Mouse (Mus musculus) neural tube, embryonic 12.5 days (tissue): ENCODE data around the gene Adprhl1. TPM values are rescaled to one million over a fixed set of nuclear protein-coding genes. Genes with fewer than 3 reads are reported as not detected.

Experiments used
- ATAC-seq: fragments of 200-750 bp; cut with Nextera tagmentation; 2 replicates; pipeline ENCODE4 v1.8.0; 2017; ENCODE audit warnings: low read depth, mild to moderate bottlenecking, moderate TSS enrichment, moderate library complexity; ENCODE audit not compliant: low FRiP score
- H3K27ac ChIP-seq: fragments of 300-500 bp; sonication (generic); 2 replicates; pipeline ENCODE4 v1.5.1; 2016
- H3K27me3 ChIP-seq: fragments of 300-500 bp; sonication (generic); replicated peaks from 2 replicates; pipeline ENCODE4 v1.6.1; 2016; ENCODE audit warnings: mild to moderate bottlenecking
- H3K36me3 ChIP-seq: fragments of 300-500 bp; sonication (generic); 2 replicates; pipeline ENCODE4 v1.6.1; 2016; ENCODE audit warnings: mild to moderate bottlenecking
- H3K4me1 ChIP-seq: fragments of 300-500 bp; sonication (generic); 2 replicates; pipeline ENCODE4 v1.6.1; 2016
- H3K4me2 ChIP-seq: fragments of 300-500 bp; sonication (generic); replicated peaks from 2 replicates; pipeline ENCODE4 v1.6.1; 2016; ENCODE audit warnings: mild to moderate bottlenecking
- H3K4me3 ChIP-seq: fragments of 300-500 bp; sonication (generic); 2 replicates; pipeline ENCODE4 v1.5.1; 2016
- H3K9ac ChIP-seq: fragments of 300-500 bp; sonication (generic); 2 replicates; pipeline ENCODE4 v1.6.1; 2016; ENCODE audit warnings: mild to moderate bottlenecking
- H3K9me3 ChIP-seq: fragments of 300-500 bp; sonication (generic); 2 replicates; pipeline ENCODE4 v1.6.1; 2016; ENCODE audit warnings: mild to moderate bottlenecking
- WGBS: fragments of 180-500 bp; shearing (Covaris S2); methylation state at CpG from one replicate; pipeline ENCODE4 v1.1.7; 2016; 5-methylcytosine and 5-hydroxymethylcytosine counted together
- polyA plus RNA-seq: library from polyadenylated mRNA; unstranded; fragments of >200 nt; fragmentation: Nextera tagmentation; extraction: Ambion mirVana; gene quantifications from 2 replicates; pipeline ENCODE4 v1.2.1, GENCODE M21; 2016

Adprhl1 gene
- polyA plus RNA-seq, 1 experiment from 2014 or later: 0.47 TPM

GRCm38 (mm10) chr8:13226288-13226687, 27.7 kb downstream of the Adprhl1 start:
- Histone ChIP-seq H3K4me1 (0 out of 2 replicates have a peak, but pooled peaks cover 8% of the 10 kb centered on the region), H3K4me3 (no peak overlapping the region), H3K27ac (no peak overlapping the region), H3K4me2 (no peak overlapping the region), H3K27me3 (no peaks in the 10 kb centered on the region), H3K36me3 (no peaks in the 10 kb centered on the region), H3K9me3 (no peaks in the 10 kb centered on the region), H3K9ac (no peak overlapping the region)
- peak; percentile 63; the same call in 1 of the 2 replicates for ATAC-seq
- 53% methylated on average over 6 of the region's 6 CpGs for WGBS

GRCm38 (mm10) chr8:13224426-13224825, 29.5 kb downstream of the Adprhl1 start:
- no peaks in the 10 kb centered on the region for H3K36me3 ChIP-seq
- 0 out of 2 replicates have a peak, but pooled peaks cover 8% of the 10 kb centered on the region for H3K4me1 ChIP-seq
- no peak overlapping the region for H3K9ac ChIP-seq
- H3K9me3 ChIP-seq: no peaks in the 10 kb centered on the region
- H3K27ac ChIP-seq: no peak overlapping the region
- no peak overlapping the region for H3K4me2 ChIP-seq
- WGBS: 83% methylated on average over 9 of the region's 9 CpGs
- H3K4me3 ChIP-seq: no peak overlapping the region
- ATAC-seq: no peak
- H3K27me3 ChIP-seq: no peaks in the 10 kb centered on the region

- H3K36me3 ChIP-seq: no peaks in the 10 kb centered on the region
- no peaks in the 10 kb centered on the region for H3K27me3 ChIP-seq
- ATAC-seq: no peak
- no peaks in the 10 kb centered on the region for H3K9me3 ChIP-seq
- no peak overlapping the region for H3K9ac ChIP-seq
- H3K4me2 ChIP-seq: no peak overlapping the region
- WGBS: 80% methylated on average over 4 of the region's 4 CpGs
- no peak overlapping the region for H3K4me3 ChIP-seq
- H3K4me1 ChIP-seq: peaks cover 5% of the 10 kb centered on the region
- H3K27ac ChIP-seq: no peak overlapping the region
Observed at GRCm38 (mm10) chr8:13218441-13218840, 35.5 kb downstream of the Adprhl1 start.

- H3K9me3 ChIP-seq: no peaks in the 10 kb centered on the region
- no peak overlapping the region for H3K4me3 ChIP-seq
- H3K4me1 ChIP-seq: peaks cover 10% of the 10 kb centered on the region
- no peak overlapping the region for H3K4me2 ChIP-seq
- H3K36me3 ChIP-seq: no peaks in the 10 kb centered on the region
- H3K27ac ChIP-seq: no peak overlapping the region
- no peak for ATAC-seq
- no peaks in the 10 kb centered on the region for H3K27me3 ChIP-seq
- no peak overlapping the region for H3K9ac ChIP-seq
Observed at GRCm38 (mm10) chr8:13217986-13218385, 36.0 kb downstream of the Adprhl1 start.

GRCm38 (mm10) chr8:13217093-13217492, 36.9 kb downstream of the Adprhl1 start:
- H3K4me2 ChIP-seq: no peak overlapping the region
- no peak overlapping the region for H3K27ac ChIP-seq
- H3K36me3 ChIP-seq: no peaks in the 10 kb centered on the region
- H3K27me3 ChIP-seq: no peaks in the 10 kb centered on the region
- ATAC-seq: no peak
- no peaks in the 10 kb centered on the region for H3K9me3 ChIP-seq
- H3K9ac ChIP-seq: no peak overlapping the region
- WGBS: 48% methylated on average over 5 of the region's 5 CpGs
- peaks cover 10% of the 10 kb centered on the region for H3K4me1 ChIP-seq
- H3K4me3 ChIP-seq: no peak overlapping the region

DNA sequence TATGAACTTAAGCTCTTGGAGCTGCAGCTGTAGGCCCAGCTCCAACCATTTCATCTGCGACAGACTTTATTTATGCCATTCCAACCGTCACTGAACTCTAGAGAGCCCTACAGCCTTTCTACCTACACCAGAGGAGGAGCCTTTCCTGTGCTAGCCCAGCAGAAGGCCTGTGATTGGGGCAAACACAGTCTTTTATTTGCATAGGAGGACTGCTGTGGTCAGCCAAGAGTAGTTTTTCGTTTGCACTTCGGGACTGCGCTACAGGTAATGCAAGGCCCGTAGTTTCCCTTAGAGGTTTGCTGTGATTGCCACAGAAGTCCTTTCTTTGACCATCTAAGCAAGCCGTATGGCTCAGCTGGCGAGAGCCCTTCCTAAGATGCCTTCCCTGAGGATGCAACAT, 37.6 kb downstream of the Adprhl1 start:
- Histone ChIP-seq H3K27me3 (no peaks in the 10 kb centered on the region), H3K36me3 (no peaks in the 10 kb centered on the region), H3K4me1 (peaks cover 10% of the 10 kb centered on the region), H3K4me3 (no peak overlapping the region), H3K9me3 (no peaks in the 10 kb centered on the region), H3K9ac (no peak overlapping the region), H3K4me2 (no peak overlapping the region), H3K27ac (no peak overlapping the region)
- 69% methylated on average over 8 of the region's 8 CpGs for WGBS
- no peak for ATAC-seq

DNA sequence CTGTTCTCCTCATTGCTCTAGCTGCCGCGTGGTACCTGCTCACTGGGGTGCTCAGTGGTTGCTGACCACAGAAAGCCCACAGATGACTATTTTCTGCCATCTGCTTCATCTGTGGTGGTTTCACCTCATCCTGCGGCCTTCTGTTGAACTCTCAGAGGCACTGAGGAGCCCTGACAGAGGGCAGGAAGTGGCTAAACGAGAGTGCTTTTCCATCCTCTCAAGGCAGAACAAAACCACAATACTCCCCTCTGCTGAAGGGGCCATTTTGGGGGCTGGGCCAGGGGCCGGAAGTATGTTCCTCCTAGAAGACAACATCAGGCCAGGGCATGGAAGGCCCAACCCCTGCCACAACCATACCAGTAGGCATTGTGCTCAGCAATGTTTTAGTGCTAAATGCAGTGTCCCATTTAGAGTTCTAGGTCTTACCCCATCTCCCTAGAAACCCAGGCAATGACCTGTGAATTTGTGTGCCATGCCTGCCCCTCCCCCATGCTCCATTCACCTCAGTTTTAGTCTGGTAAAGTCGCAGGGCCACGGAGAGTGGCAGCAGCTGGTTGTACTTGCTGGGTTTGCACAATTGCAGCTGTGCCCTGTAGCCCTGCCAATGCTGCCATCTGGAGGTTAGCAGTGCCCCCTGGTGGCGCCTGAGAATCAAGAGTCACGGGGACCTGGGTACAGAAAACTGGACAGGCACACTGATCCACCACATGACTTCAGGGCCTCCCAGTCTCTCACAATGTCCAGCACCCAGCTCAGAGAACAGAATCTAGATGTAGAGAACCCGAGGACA, 40.3 kb downstream of the Adprhl1 start:
- H3K4me3 ChIP-seq: no peak overlapping the region
- no peaks in the 10 kb centered on the region for H3K9me3 ChIP-seq
- H3K27me3 ChIP-seq: no peaks in the 10 kb centered on the region
- H3K9ac ChIP-seq: no peak overlapping the region
- peak; percentile 76 for ATAC-seq
- peaks cover 10% of the 10 kb centered on the region for H3K4me1 ChIP-seq
- H3K36me3 ChIP-seq: no peaks in the 10 kb centered on the region
- peak overlapping the region; percentile 40; the same call in 1 of the 2 replicates for H3K4me2 ChIP-seq
- WGBS: 29% methylated on average over 10 of the region's 10 CpGs
- no peak overlapping the region for H3K27ac ChIP-seq

DNA sequence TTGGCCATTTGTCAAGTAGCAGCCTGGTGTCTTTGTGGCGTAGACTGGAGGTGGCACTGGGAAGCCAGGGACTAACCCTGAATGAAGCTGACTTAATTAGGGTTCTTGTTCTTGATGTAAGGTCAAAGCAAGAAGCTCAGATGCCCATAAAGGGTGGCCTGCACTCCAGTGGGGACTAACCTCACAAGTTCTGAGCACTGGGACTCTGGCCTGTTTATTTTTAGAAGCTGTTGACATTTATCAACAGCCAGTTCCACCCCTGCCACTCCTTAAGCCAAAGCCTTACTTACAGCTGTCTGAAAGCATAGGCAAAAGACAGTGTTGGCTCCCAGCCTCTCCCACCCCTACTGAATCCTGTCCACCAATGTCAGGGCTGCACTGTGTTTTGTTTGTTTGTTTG, 44.2 kb downstream of the Adprhl1 start:
- peaks cover 10% of the 10 kb centered on the region for H3K4me1 ChIP-seq
- 56% methylated on average over 1 of the region's 1 CpGs for WGBS
- H3K9ac ChIP-seq: no peak overlapping the region
- H3K4me2 ChIP-seq: no peak overlapping the region
- H3K36me3 ChIP-seq: no peaks in the 10 kb centered on the region
- H3K27ac ChIP-seq: no peak overlapping the region
- H3K9me3 ChIP-seq: no peaks in the 10 kb centered on the region
- H3K27me3 ChIP-seq: no peaks in the 10 kb centered on the region
- H3K4me3 ChIP-seq: no peak overlapping the region
- no peak for ATAC-seq

- Histone ChIP-seq H3K27ac (no peak overlapping the region), H3K4me2 (no peak overlapping the region), H3K9ac (no peak overlapping the region), H3K9me3 (no peaks in the 10 kb centered on the region), H3K36me3 (no peaks in the 10 kb centered on the region), H3K4me3 (no peak overlapping the region), H3K27me3 (no peaks in the 10 kb centered on the region), H3K4me1 (peaks cover 9% of the 10 kb centered on the region)
- 57% methylated on average over 6 of the region's 6 CpGs for WGBS
- ATAC-seq: no peak
Observed at GRCm38 (mm10) chr8:13208627-13209355, 45.2 kb downstream of the Adprhl1 start.

DNA sequence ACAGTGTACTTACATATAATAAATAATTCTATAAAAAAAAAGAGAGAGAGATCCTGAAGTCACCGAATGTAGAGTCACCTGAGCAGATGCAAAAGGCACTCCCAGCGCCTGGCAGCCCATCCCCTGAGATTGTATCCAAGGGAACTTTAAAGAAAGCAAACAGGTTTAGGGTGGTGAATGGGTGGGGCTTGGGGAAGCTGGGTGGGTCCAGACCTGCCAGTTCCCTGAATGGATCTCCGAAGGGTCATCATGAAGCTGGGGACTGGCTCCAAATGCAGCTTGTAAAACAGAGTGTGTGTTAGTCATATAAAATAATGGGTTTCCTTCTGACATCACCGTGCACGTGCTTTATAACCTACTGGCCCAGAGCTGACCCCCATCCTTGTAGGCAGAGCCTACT, 47.7 kb downstream of the Adprhl1 start:
- Histone ChIP-seq H3K4me1 (no peaks in the 10 kb centered on the region), H3K4me3 (no peak overlapping the region), H3K9me3 (no peaks in the 10 kb centered on the region), H3K4me2 (no peak overlapping the region), H3K9ac (no peak overlapping the region), H3K36me3 (no peaks in the 10 kb centered on the region), H3K27ac (no peak overlapping the region), H3K27me3 (peaks cover 23% of the 10 kb centered on the region)
- ATAC-seq: no peak
- WGBS: 34% methylated on average over 5 of the region's 5 CpGs

DNA sequence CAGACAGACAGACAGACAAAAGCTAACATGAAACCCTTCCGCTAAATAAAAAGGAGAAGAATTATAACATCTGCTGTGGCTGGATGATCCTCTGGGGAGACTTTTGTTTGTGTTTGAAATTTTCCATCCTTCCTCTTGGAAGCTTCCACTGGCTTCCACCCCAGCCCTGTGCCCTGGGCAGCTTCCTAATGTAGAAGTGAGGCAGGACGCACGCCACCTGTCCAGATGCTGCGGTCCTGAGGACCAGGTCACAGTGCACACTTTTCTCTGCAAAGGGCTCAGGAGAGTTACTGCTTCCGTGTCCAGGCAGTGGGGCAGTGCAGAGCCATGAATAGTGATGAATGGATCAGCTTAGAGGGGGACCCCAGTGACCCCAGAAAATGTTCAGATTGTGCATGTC, 48.7 kb downstream of the Adprhl1 start:
- H3K27me3 ChIP-seq: peaks cover 30% of the 10 kb centered on the region
- no peak overlapping the region for H3K4me2 ChIP-seq
- no peak overlapping the region for H3K27ac ChIP-seq
- no peak overlapping the region for H3K9ac ChIP-seq
- 89% methylated on average over 5 of the region's 5 CpGs for WGBS
- peaks cover under 1% of the 10 kb centered on the region; the same call in 1 of the 2 replicates for H3K4me1 ChIP-seq
- no peaks in the 10 kb centered on the region for H3K36me3 ChIP-seq
- no peak overlapping the region for H3K4me3 ChIP-seq
- no peak for ATAC-seq
- no peaks in the 10 kb centered on the region for H3K9me3 ChIP-seq

GRCm38 (mm10) chr8:13204371-13205140, 49.4 kb downstream of the Adprhl1 start:
- H3K36me3 ChIP-seq: no peaks in the 10 kb centered on the region
- H3K4me1 ChIP-seq: peaks cover 8% of the 10 kb centered on the region
- no peak overlapping the region for H3K9ac ChIP-seq
- no peak overlapping the region for H3K4me2 ChIP-seq
- no peaks in the 10 kb centered on the region for H3K9me3 ChIP-seq
- no peak overlapping the region for H3K27ac ChIP-seq
- H3K4me3 ChIP-seq: no peak overlapping the region
- ATAC-seq: no peak
- WGBS: 76% methylated on average over 12 of the region's 12 CpGs
- peaks cover 38% of the 10 kb centered on the region for H3K27me3 ChIP-seq
